Mouse (Mus musculus) testis, postnatal 10 days (tissue): ENCODE results near the gene Hist2h3c1.
"Not testable (repeated sequence)": the region's sequence is repeated elsewhere in the genome, so short reads cannot be mapped to it uniquely, and the experiment has no call there.

Source experiments
- DNase-seq: peaks from one replicate; pipeline ENCODE4 v3.0.0; 2021; ENCODE audit warnings: low spot score

Hist2h3c1 gene

GRCm38 (mm10) chr3:96246427-96246856 lies at the start of gene Hist2h3c1:
TSS of gene Hist2h3c1 (plus strand) at chr3:96246685.
- not testable (repeated sequence) for DNase-seq

- DNase-seq, result peak; percentile 85
These were observed 49.2 kb upstream of the Hist2h3c1 start for GRCm38 (mm10) chr3:96197129-96197749.

GRCm38 (mm10) chr3:96198181-96198580 lies 48.3 kb upstream of the Hist2h3c1 start:
- DNase-seq, result no peak

GRCm38 (mm10) chr3:96198601-96199251 lies 47.8 kb upstream of the Hist2h3c1 start:
- DNase-seq, result not testable (repeated sequence)

- DNase-seq, result no peak
These were observed 46.8 kb upstream of the Hist2h3c1 start for GRCm38 (mm10) chr3:96199731-96200130.

GRCm38 (mm10) chr3:96207819-96208218 lies 38.7 kb upstream of the Hist2h3c1 start:
- no peak for DNase-seq

GRCm38 (mm10) chr3:96209242-96209641 lies 37.2 kb upstream of the Hist2h3c1 start:
- DNase-seq, result peak; percentile 59

- DNase-seq, result no peak
These were observed 27.3 kb upstream of the Hist2h3c1 start for GRCm38 (mm10) chr3:96219191-96219641.

- DNase-seq, result peak; percentile 70
These were observed 26.8 kb upstream of the Hist2h3c1 start, which contains the start of the genes Bola1 and Hist2h2ab for GRCm38 (mm10) chr3:96219661-96220130. TSS of gene Bola1 (minus strand) at chr3:96219709. TSS of gene Hist2h2ab (plus strand) at chr3:96219865.

- DNase-seq, result peak; percentile 53
These were observed 26.2 kb upstream of the Hist2h3c1 start for GRCm38 (mm10) chr3:96220131-96220764.

GRCm38 (mm10) chr3:96220765-96221639 lies 25.5 kb upstream of the Hist2h3c1 start, which contains the start of the genes Hist2h2ac and Hist2h2be:
TSS of gene Hist2h2ac (minus strand) at chr3:96220880.
TSS of gene Hist2h2be (plus strand) at chr3:96221119.
- DNase-seq, result peak; percentile 73

- no peak for DNase-seq
These were observed 24.8 kb upstream of the Hist2h3c1 start for GRCm38 (mm10) chr3:96221640-96222038.

- DNase-seq, result no peak
These were observed 23.7 kb upstream of the Hist2h3c1 start for GRCm38 (mm10) chr3:96222774-96223173.

- DNase-seq, result no peak
These were observed 21.1 kb upstream of the Hist2h3c1 start for GRCm38 (mm10) chr3:96225421-96225820.

- DNase-seq, result no peak
These were observed 19.5 kb upstream of the Hist2h3c1 start for GRCm38 (mm10) chr3:96226695-96227648.

- DNase-seq, result no peak
These were observed 17.7 kb upstream of the Hist2h3c1 start for GRCm38 (mm10) chr3:96228828-96229227.

GRCm38 (mm10) chr3:96230404-96230803 lies 16.1 kb upstream of the Hist2h3c1 start:
- no peak for DNase-seq

GRCm38 (mm10) chr3:96230910-96231757 lies 15.4 kb upstream of the Hist2h3c1 start:
- DNase-seq, result no peak

- no peak for DNase-seq
These were observed 14.7 kb upstream of the Hist2h3c1 start for GRCm38 (mm10) chr3:96231758-96232120.

- no peak for DNase-seq
These were observed 11.6 kb upstream of the Hist2h3c1 start for GRCm38 (mm10) chr3:96234914-96235313.
